Mouse (Mus musculus): ENCODE data around the gene Cmklr1.

Gene Cmklr1

GRCm38 (mm10) chr5:113650035-113650865, at the start of gene Cmklr1:
TSS of gene Cmklr1 (minus strand) at chr5:113650426.
- DNase-seq: no peak

- no peak for DNase-seq
These were observed 44.2 kb upstream of the Cmklr1 start for GRCm38 (mm10) chr5:113694415-113694814.

- DNase-seq: no peak
These were observed 43.8 kb upstream of the Cmklr1 start for GRCm38 (mm10) chr5:113694000-113694399.

GRCm38 (mm10) chr5:113693196-113693755, 43.0 kb upstream of the Cmklr1 start:
- no peak for DNase-seq

- DNase-seq: no peak
These were observed 40.6 kb upstream of the Cmklr1 start for GRCm38 (mm10) chr5:113690866-113691265.

- DNase-seq: no peak
These were observed 39.9 kb upstream of the Cmklr1 start for GRCm38 (mm10) chr5:113690069-113690548.

- no peak for DNase-seq
These were observed 37.3 kb upstream of the Cmklr1 start for GRCm38 (mm10) chr5:113687514-113687913.

- DNase-seq: no peak
These were observed 35.2 kb upstream of the Cmklr1 start for GRCm38 (mm10) chr5:113685471-113685870.

GRCm38 (mm10) chr5:113683246-113683645, 33.0 kb upstream of the Cmklr1 start:
- no peak for DNase-seq

- no peak for DNase-seq
These were observed 32.2 kb upstream of the Cmklr1 start for GRCm38 (mm10) chr5:113682472-113682871.

GRCm38 (mm10) chr5:113681219-113681618, 31.0 kb upstream of the Cmklr1 start:
- no peak for DNase-seq

- no peak for DNase-seq
These were observed 29.3 kb upstream of the Cmklr1 start for GRCm38 (mm10) chr5:113679509-113679908.

- DNase-seq: no peak
These were observed 28.7 kb upstream of the Cmklr1 start for GRCm38 (mm10) chr5:113678743-113679452.

GRCm38 (mm10) chr5:113677541-113677940, 27.3 kb upstream of the Cmklr1 start:
- DNase-seq: no peak

- DNase-seq: no peak
These were observed 24.6 kb upstream of the Cmklr1 start for GRCm38 (mm10) chr5:113674851-113675250.

GRCm38 (mm10) chr5:113672456-113672855, 22.2 kb upstream of the Cmklr1 start:
- DNase-seq: peak; percentile 20 to 31

GRCm38 (mm10) chr5:113670597-113670996, 20.4 kb upstream of the Cmklr1 start:
- DNase-seq: no peak

GRCm38 (mm10) chr5:113670110-113670509, 19.9 kb upstream of the Cmklr1 start:
- no peak for DNase-seq

GRCm38 (mm10) chr5:113664629-113665195, 14.5 kb upstream of the Cmklr1 start:
- no peak for DNase-seq

GRCm38 (mm10) chr5:113664127-113664526, 13.9 kb upstream of the Cmklr1 start:
- DNase-seq: no peak

GRCm38 (mm10) chr5:113660872-113661271, 10.6 kb upstream of the Cmklr1 start:
- no peak for DNase-seq

- DNase-seq: no peak
These were observed 4.6 kb upstream of the Cmklr1 start for GRCm38 (mm10) chr5:113654821-113655220.

- DNase-seq: no peak
These were observed 4.0 kb upstream of the Cmklr1 start for GRCm38 (mm10) chr5:113654206-113654605.

Measured in kidney, adult 8-10 months (tissue).